Mouse (Mus musculus): ENCODE measurements around the gene R3hdm4. TPM values are rescaled to one million over a fixed set of nuclear protein-coding genes. Genes with fewer than 3 reads are reported as not detected.
A peak's percentile ranks its signal among the peaks of the same experiment; 100 is the strongest.
"Not testable (repeated sequence)": the region's sequence is repeated elsewhere in the genome, so short reads cannot be mapped to it uniquely, and the experiment has no call there.

R3hdm4 gene
- 231 TPM in 2 replicates for polyA plus RNA-seq (2015; fragmentation: Nextera tagmentation; extraction: Ambion mirVana)

DNA sequence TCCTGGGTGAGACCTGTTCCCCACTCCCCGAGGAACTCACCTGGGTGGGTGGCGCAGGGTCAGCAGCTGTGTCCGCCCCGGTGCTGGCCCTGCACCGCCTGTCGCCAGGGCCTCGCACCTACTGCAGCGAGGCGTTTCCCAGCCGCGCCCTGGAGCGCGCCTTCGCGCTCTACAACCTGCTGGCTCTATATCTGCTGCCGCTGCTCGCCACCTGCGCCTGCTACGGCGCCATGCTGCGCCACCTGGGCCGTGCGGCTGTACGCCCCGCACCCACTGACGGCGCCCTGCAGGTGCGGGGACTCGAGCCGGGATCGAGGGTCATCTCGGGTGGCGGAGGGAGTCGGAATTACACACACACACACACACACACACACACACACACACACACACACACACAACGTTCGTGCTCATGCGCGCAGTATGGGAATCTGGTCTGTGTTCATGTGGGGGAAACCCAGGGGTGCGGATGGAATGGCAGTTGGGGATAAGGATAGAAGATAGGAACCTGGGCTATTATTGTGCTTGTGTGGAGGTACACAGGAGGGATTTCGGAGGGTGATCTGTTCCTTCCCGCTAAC, at the start of gene R3hdm4:
Gene R3hdm4 (minus strand): TSS at position 251 of the 578 bp plus-strand sequence.
- H3K9ac ChIP-seq (replicated peaks): peak within 1 kb of the TSS; percentile 37
- peak within 1 kb of the TSS; percentile 43 for H3K4me2 ChIP-seq (replicated peaks)
- H3K27ac ChIP-seq: no peak within 1 kb of the TSS
- peaks cover 67% of the 10 kb centered on the region for H3K27me3 ChIP-seq
- H3K4me3 ChIP-seq (replicated peaks): peak within 1 kb of the TSS; percentile 31
- H3K4me1 ChIP-seq (replicated peaks): peaks cover 50% of the 10 kb centered on the region
- no peaks in the 10 kb centered on the region for H3K9me3 ChIP-seq
- 4% methylated on average over 41 of the region's 41 CpGs for WGBS
- H3K36me3 ChIP-seq: no peaks in the 10 kb centered on the region
- ATAC-seq: no peak

DNA sequence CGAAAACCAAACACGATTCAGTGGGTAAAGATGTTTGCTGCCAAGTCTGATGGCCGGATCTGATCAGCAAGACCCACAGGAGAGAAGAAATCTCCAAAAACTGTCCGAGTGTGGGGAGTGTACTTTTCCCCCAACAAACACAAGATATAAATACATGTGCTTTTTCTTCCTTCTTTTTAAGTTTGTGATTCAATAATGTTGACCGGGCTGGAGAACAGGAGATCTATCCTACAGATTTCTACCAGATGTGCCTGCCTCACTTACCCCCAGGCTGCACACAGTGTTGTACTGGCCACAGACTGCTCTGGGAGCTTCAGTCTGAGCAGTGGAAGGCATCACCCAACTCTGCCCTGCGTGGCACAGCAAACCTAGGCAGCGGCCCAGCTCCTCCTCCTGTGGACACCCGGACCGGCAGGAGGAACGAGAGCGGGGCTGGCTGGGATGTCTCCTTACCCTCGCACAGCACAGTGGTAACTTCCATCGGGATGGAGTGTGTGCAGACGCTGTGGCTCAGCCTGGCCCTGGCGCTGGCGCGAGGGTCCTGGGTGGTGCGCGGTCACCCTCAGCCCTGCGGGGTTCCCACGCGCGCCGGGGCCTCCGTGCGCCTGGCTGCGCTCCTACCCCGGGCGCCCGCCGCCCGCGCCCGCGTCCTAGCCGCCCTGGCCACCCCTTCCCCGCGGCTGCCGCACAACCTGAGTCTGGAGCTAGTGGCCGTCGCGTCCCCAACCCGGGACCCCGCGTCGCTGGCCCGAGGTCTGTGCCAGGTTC, 49.6 kb upstream of the R3hdm4 start, which contains the start of gene Grin3b:
Gene Grin3b (plus strand): TSS at position 301 of the 768 bp plus-strand sequence.
- 8% methylated on average over 47 of the region's 47 CpGs for WGBS
- Histone ChIP-seq H3K27me3 (peaks cover 52% of the 10 kb centered on the region), H3K9ac (replicated peaks) (peak within 1 kb of the TSS; percentile 51; the same call in 1 of the 2 replicates), H3K4me3 (replicated peaks) (peak within 1 kb of the TSS; percentile 32), H3K27ac (no peak within 1 kb of the TSS), H3K4me2 (replicated peaks) (peak within 1 kb of the TSS; percentile 53), H3K9me3 (no peaks in the 10 kb centered on the region), H3K36me3 (peaks cover 48% of the 10 kb centered on the region), H3K4me1 (replicated peaks) (peaks cover 9% of the 10 kb centered on the region)
- ATAC-seq: peak; percentile 16; the same call in 1 of the 2 replicates

DNA sequence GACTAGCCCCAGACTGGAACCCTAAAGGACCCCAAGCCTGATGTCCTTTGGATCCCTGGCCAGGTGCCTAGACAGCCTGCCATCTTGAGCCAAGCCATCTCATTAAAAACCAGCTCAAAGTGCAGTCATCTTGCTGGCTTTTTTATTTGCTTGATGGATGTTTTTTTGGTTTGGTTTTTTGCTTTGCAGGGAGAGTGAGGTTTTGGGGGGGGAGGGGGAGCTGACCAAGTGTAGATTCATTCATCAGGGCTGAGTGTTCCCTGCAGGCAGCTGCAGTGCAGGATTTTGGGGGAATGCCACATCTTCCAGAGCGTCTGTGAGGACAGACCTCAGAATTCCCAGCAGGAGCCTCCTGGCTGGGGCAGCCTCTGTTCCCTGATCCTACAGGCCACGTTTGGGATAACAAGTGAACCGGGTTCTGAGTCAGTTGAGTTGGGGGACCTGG, 48.1 kb upstream of the R3hdm4 start:
- no peak for ATAC-seq
- peaks cover 9% of the 10 kb centered on the region for H3K4me1 ChIP-seq (replicated peaks)
- no peaks in the 10 kb centered on the region for H3K9me3 ChIP-seq
- WGBS: 16% methylated on average over 3 of the region's 3 CpGs
- peaks cover 52% of the 10 kb centered on the region for H3K27me3 ChIP-seq
- H3K36me3 ChIP-seq: peaks cover 52% of the 10 kb centered on the region
- H3K9ac ChIP-seq (replicated peaks): no peak overlapping the region
- H3K27ac ChIP-seq: no peak overlapping the region
- no peak overlapping the region for H3K4me3 ChIP-seq (replicated peaks)
- no peak overlapping the region for H3K4me2 ChIP-seq (replicated peaks)

DNA sequence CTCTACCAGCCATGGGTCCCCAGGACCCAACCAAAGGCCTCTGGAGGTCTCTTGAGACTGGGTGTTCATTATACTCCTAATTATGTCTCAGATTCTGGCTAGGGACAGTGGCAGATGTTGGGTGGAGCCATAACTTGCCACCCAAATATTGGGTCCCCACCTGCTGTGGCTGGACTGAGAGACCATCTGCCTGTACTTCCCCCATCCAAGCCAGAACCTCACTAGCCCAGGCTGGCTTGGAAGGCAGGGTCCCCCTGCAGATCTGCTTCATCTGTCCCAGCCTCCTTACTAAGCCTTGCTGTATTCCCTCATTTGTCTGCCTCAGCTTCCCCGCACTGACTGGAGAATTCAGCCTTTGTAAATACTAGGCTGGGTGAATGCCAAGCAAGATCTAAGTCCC, 47.2 kb upstream of the R3hdm4 start:
- H3K4me3 ChIP-seq (replicated peaks): no peak overlapping the region
- H3K36me3 ChIP-seq: peaks cover 55% of the 10 kb centered on the region
- peaks cover 9% of the 10 kb centered on the region for H3K4me1 ChIP-seq (replicated peaks)
- H3K9ac ChIP-seq (replicated peaks): no peak overlapping the region
- 86% methylated on average over 1 of the region's 1 CpGs for WGBS
- no peaks in the 10 kb centered on the region for H3K9me3 ChIP-seq
- no peak overlapping the region for H3K27ac ChIP-seq
- H3K4me2 ChIP-seq (replicated peaks): no peak overlapping the region
- ATAC-seq: no peak
- peaks cover 50% of the 10 kb centered on the region for H3K27me3 ChIP-seq

DNA sequence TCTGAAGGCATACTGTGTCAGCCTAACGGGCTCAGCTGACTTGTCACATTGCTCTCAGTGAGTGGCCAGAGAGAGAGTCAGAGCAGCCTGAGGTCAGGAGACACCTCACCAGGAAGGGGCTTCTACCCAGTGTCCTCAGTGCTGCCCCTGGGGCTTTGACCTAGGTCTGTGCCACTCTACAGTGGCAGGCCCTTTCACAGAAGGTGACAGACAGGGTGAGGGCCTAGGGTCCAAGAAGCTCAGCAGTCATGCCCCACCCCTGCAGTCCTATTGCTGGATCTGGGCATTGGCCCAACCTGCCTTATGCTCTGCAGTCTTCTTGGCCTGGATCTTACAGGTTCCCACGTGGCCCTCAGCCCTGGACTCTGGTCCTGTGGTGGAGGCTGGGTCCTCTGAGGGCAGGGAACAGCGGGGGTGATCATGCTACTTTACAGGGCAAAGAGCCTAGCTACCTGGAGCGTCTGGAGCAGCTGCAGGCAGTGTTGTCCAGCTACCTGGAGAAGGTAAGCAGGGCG, 45.9 kb upstream of the R3hdm4 start:
- no peak overlapping the region for H3K9ac ChIP-seq (replicated peaks)

DNA sequence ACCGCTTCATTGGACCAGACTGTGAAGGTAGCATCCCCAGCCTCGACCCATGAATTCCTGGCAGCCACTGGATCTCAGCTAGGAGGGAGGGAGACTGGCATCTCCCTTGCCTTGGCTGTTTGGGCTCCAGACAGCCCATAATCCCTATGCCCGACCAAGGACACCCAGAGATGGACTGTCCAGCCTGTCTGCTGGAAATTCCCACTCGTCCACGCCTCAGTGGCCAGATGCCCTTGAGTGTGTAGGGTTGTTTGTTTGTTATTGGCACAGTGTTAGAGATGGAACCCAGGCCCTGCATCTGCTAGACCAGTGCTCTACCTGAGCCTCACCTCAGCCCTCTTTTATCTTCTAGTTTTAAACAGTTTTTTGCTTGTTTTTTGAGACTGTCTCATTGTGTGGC, 44.3 kb upstream of the R3hdm4 start:
- 87% methylated on average over 5 of the region's 5 CpGs for WGBS
- Histone ChIP-seq H3K4me1 (replicated peaks) (peaks cover 10% of the 10 kb centered on the region), H3K27ac (no peak overlapping the region), H3K27me3 (peaks cover 21% of the 10 kb centered on the region), H3K4me2 (replicated peaks) (no peak overlapping the region), H3K4me3 (replicated peaks) (no peak overlapping the region), H3K9me3 (no peaks in the 10 kb centered on the region), H3K36me3 (peaks cover 73% of the 10 kb centered on the region), H3K9ac (replicated peaks) (no peak overlapping the region)
- no peak for ATAC-seq

More for the DNA sequence above, 45.9 kb upstream of the R3hdm4 start:
- Histone ChIP-seq H3K27ac (no peak overlapping the region), H3K27me3 (peaks cover 37% of the 10 kb centered on the region), H3K9me3 (no peaks in the 10 kb centered on the region), H3K4me1 (replicated peaks) (peaks cover 9% of the 10 kb centered on the region), H3K4me2 (replicated peaks) (no peak overlapping the region), H3K36me3 (peaks cover 67% of the 10 kb centered on the region), H3K4me3 (replicated peaks) (no peak overlapping the region)
- WGBS: 93% methylated on average over 5 of the region's 5 CpGs
- ATAC-seq: no peak

DNA sequence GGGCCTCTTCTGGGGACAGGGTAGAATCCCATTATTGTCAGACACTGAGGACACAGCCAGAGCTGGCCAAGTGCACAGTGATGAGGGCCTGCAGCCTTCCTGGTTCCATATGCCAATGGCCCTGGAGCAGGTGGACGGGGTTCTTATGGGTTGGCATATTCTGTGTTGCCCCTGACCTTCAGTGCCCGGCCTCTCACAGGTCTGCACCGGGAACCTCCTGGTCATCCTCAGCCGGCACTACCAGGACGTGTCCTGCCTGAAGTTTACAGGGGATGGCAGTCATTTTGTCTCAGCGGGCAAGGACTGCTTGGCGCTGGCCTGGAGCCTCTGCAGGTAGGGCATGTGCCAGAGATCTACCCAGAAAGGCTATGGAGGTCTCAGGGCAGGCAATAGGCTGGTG, 43.7 kb upstream of the R3hdm4 start:
- H3K4me3 ChIP-seq (replicated peaks): no peak overlapping the region
- H3K4me1 ChIP-seq (replicated peaks): peaks cover 11% of the 10 kb centered on the region
- no peak overlapping the region for H3K4me2 ChIP-seq (replicated peaks)
- WGBS: 96% methylated on average over 7 of the region's 7 CpGs
- no peak for ATAC-seq
- peaks cover 15% of the 10 kb centered on the region for H3K27me3 ChIP-seq
- peaks cover 73% of the 10 kb centered on the region for H3K36me3 ChIP-seq
- H3K9me3 ChIP-seq: no peaks in the 10 kb centered on the region
- H3K27ac ChIP-seq: no peak overlapping the region
- H3K9ac ChIP-seq (replicated peaks): no peak overlapping the region

DNA sequence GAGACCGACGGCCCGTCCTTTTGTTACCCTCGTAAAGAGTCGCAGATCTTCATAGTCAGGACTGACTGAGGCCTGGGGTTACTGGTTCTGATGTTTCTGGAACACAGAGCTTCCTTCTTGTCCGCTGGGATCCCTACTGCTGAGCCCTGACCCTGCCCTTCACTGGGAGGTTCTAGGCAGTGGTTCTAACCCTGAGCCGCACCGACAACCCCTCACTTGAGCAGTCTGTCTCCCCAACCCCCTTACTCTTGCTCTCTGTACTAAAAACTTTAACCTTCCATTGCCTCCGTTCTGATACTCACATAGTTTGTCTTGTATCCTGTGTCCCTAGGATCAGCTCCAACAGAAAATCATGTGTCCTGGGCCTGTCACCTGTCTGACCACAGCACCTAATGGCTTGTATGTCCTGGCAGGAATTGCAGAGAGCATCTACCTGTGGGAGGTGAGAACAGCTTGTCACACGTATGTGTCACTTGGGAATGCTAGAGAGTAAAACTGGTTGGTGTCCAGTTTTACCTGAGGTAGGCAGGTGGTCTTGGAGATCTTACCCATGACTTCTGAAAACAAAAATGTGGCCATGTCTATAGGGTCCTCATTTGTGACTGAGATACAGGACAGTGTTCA, 39.8 kb upstream of the R3hdm4 start:
- ATAC-seq: peak; percentile 2; the same call in 1 of the 2 replicates
- Histone ChIP-seq H3K36me3 (peaks cover 43% of the 10 kb centered on the region), H3K27ac (no peak overlapping the region; the same call in 1 of the 2 replicates), H3K9ac (replicated peaks) (peak overlapping the region; percentile 84), H3K4me2 (replicated peaks) (peak overlapping the region; percentile 90), H3K27me3 (peaks cover 6% of the 10 kb centered on the region; the same call in 1 of the 2 replicates), H3K4me1 (replicated peaks) (peaks cover 14% of the 10 kb centered on the region), H3K9me3 (no peaks in the 10 kb centered on the region), H3K4me3 (replicated peaks) (peak overlapping the region; percentile 75)
- 21% methylated on average over 10 of the region's 10 CpGs for WGBS

DNA sequence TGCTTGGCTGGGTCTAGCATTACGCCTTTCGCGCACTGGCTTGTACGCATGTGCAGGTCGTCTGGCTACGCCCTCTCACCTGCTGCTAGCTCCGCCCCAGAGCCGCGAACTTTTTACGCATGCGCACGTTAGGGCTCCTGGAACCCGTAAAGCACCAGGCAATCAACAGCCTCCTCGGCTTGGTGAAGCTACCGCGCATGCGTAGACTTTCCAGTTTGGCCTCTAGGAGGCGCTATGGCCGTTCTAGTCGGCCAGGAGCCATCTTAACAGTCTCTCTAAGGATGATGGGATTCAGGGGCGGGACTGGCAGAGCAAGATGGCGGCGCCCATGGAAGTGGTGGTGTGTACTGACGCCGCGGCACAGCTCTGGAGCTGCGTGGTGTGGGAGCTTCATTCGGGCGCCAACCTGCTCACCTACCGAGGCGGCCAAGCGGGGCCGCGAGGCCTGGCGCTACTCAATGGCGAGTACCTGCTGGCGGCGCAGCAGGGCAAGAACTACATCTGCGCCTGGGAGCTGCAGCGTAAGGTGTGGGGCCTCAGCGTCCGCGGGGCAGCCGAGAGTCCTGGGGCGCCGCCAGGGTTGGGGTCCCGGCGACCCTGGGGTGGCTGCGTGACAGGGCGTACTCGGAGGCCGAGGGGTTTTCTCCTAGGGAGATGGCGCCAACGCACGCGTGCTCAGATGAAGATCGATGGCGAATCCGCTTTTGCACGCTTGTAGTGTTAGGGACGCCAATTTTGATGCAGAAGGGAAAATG, 39.0 kb upstream of the R3hdm4 start, which contains the start of gene Wdr18:
Gene Wdr18 (plus strand): TSS at position 306 of the 755 bp plus-strand sequence.
- WGBS: under 1% methylated on average over 61 of the region's 61 CpGs
- peaks cover 36% of the 10 kb centered on the region for H3K36me3 ChIP-seq
- H3K27ac ChIP-seq: peak within 1 kb of the TSS; percentile 45
- H3K27me3 ChIP-seq: peaks cover 6% of the 10 kb centered on the region; the same call in 1 of the 2 replicates
- peak within 1 kb of the TSS; percentile 90 for H3K4me2 ChIP-seq (replicated peaks)
- H3K9ac ChIP-seq (replicated peaks): peak within 1 kb of the TSS; percentile 84
- H3K4me3 ChIP-seq (replicated peaks): peak within 1 kb of the TSS; percentile 75
- H3K9me3 ChIP-seq: no peaks in the 10 kb centered on the region
- peaks cover 14% of the 10 kb centered on the region for H3K4me1 ChIP-seq (replicated peaks)
- peak; percentile 98 for ATAC-seq

DNA sequence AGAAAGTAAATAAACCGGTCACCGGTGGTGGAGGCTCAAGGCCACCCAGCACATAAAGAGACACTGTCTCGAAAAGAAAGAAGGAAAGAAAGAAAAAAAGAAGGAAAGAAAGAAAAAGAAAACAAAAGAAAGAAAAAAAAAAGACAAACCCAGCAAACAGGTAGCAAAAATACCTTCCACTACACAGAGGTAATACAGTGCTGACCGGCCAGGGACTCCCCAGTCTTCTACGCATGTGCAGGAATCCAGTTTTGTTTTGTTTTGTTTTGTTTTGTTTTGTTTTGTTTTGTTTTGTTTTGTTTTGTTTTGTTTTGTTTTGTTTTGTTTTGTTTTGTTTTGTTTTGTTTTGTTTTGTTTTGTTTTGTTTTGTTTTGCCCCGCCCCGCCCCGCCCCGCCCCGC, 38.4 kb upstream of the R3hdm4 start:
- WGBS: 35% methylated on average over 10 of the region's 10 CpGs
- not testable (repeated sequence) for H3K27me3 ChIP-seq; H3K9ac ChIP-seq (replicated peaks); H3K9me3 ChIP-seq; ATAC-seq; H3K27ac ChIP-seq
- H3K36me3 ChIP-seq: peaks cover 30% of the 10 kb centered on the region
- H3K4me2 ChIP-seq (replicated peaks): peak overlapping the region; percentile 19; the same call in 1 of the 2 replicates
- H3K4me3 ChIP-seq (replicated peaks): peak overlapping the region; percentile 75
- H3K4me1 ChIP-seq (replicated peaks): peaks cover 14% of the 10 kb centered on the region

DNA sequence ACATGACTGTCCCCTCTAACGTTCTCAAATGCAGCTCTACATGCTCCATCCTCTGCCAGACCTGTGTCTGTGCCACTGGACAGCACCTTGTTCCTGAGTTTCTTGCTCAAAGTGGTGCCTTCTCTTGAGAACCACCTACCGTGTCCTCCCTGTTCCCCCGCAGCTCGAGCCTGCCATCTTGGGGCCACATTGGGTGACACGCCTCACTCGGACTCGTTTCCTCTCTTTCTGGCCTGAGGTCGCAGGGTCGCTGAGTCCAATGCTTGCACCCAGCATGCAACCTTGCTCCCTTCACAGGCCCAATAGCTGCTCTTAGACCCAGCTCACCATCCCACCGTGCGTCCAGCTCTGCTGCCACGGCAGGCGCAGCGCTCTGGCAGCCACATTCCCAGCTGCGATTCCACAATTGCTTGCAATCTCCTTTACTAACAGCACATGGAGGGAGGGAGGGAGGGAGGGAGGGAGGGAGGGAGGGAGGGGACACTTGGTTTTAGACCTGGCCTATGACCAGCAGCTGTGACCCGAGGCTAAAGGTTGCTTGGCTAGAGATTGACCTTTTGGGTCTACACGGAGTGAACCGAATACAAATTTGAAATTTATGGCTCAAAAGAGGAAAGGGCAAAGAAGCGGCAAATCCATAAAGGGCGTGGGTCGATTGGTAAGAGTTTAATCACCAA, 37.3 kb upstream of the R3hdm4 start:
- Histone ChIP-seq H3K9ac (replicated peaks) (no peak overlapping the region), H3K4me2 (replicated peaks) (no peak overlapping the region), H3K4me1 (replicated peaks) (peaks cover 14% of the 10 kb centered on the region), H3K27ac (no peak overlapping the region), H3K27me3 (peaks cover 6% of the 10 kb centered on the region; the same call in 1 of the 2 replicates), H3K9me3 (no peaks in the 10 kb centered on the region), H3K36me3 (peaks cover 23% of the 10 kb centered on the region), H3K4me3 (replicated peaks) (no peak overlapping the region)
- WGBS: 10% methylated on average over 21 of the region's 21 CpGs
- ATAC-seq: no peak

Data from midbrain, embryonic 13.5 days (tissue).